Mouse (Mus musculus): ENCODE measurements around the gene Gpr171. TPM values are rescaled to one million over a fixed set of nuclear protein-coding genes. Genes with fewer than 3 reads are reported as not detected.

Gene Gpr171
- polyA plus RNA-seq, 1 experiment from 2014 or later = 0.67 TPM

DNA sequence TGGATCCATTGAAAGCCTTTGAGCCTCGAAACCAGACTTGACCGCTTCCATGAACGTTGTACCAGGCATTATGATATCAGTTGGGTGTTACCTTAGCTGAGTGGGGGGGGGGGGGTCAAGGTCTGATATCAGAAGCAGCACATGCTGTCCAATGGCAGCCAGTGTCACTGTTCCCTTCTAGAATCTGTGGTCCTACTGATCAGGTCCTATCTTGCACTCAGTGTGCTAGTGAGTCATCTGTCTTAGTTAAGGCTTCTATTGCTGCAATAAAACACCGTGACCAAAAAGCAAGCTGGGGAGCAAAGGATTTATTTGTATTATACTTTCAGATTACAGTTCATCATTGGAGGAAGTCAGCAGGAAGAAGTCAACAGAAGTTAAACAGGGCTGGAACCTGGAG, 38.2 kb downstream of the Gpr171 start:
- Histone ChIP-seq H3K27ac (ENCODE audit: low read length) (no peak overlapping the region), H3K27me3 (ENCODE audit: insufficient read depth, low read length) (no peaks in the 10 kb centered on the region), H3K4me1 (ENCODE audit: insufficient read depth, low read length) (peaks cover 9% of the 10 kb centered on the region; the same call in 1 of the 2 replicates), H3K9ac (replicated peaks; ENCODE audit: low read length) (no peak overlapping the region), H3K4me2 (replicated peaks; ENCODE audit: low read depth, low read length) (no peak overlapping the region), H3K4me3 (ENCODE audit: low read length) (no peak overlapping the region), H3K9me3 (ENCODE audit: low read length) (no peaks in the 10 kb centered on the region), H3K36me3 (ENCODE audit: insufficient read depth, low read length) (no peaks in the 10 kb centered on the region)
- 87% methylated on average over 4 of the region's 4 CpGs for WGBS
- ATAC-seq (ENCODE audit: low FRiP score, low TSS enrichment) = no peak

DNA sequence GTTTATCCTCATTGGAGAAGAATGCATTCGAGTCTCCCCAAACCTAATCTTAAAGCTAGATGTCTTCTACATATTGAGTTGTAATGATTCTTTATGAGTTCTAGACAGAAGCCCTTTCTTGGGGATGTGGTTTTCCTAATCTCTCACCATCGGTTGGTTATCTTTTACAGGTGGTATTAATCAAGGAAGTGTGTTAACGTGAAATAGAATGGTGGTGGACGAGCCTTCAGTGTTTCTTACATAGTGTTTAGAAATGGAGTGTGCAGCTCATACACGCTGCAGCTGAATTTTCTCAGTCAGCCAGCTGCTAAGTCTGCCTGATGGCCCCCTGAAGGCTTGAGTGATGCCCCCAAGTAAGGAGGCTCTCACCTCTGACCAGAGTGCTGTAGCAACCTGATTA, 39.5 kb downstream of the Gpr171 start:
- no peak overlapping the region for H3K27ac ChIP-seq (ENCODE audit: low read length)
- H3K36me3 ChIP-seq (ENCODE audit: insufficient read depth, low read length) = no peaks in the 10 kb centered on the region

DNA sequence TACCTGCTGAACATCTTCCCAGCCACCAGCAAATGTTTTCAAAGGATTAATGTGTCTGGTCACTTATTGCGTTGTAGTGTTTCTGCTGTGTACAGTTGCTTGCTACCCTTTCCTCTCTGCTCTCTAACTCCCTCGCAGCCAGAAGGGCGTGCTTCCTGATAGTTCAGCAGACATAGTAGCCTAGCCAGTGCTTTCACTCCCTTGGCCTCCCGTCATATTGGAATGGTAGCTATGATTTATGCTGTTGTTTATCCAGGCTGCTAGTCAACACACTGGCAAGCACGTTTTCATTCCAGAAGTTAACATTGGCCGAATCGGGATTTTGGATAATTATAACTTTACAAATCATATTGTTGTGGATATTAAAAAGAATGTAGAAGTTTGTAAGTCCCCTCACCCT, 41.5 kb downstream of the Gpr171 start:
- H3K4me2 ChIP-seq (replicated peaks; ENCODE audit: low read depth, low read length) = no peak overlapping the region
- 58% methylated on average over 7 of the region's 7 CpGs for WGBS
- no peaks in the 10 kb centered on the region for H3K9me3 ChIP-seq (ENCODE audit: low read length)
- no peak overlapping the region for H3K4me3 ChIP-seq (ENCODE audit: low read length)
- H3K27ac ChIP-seq (ENCODE audit: low read length) = no peak overlapping the region
- 0 out of 2 replicates have a peak, but pooled peaks cover 3% of the 10 kb centered on the region for H3K4me1 ChIP-seq (ENCODE audit: insufficient read depth, low read length)
- H3K36me3 ChIP-seq (ENCODE audit: insufficient read depth, low read length) = no peaks in the 10 kb centered on the region
- ATAC-seq (ENCODE audit: low FRiP score, low TSS enrichment) = peak; percentile 46; the same call in 1 of the 2 replicates
- H3K9ac ChIP-seq (replicated peaks; ENCODE audit: low read length) = no peak overlapping the region
- H3K27me3 ChIP-seq (ENCODE audit: insufficient read depth, low read length) = no peaks in the 10 kb centered on the region

More for the DNA sequence above, 39.5 kb downstream of the Gpr171 start:
- 66% methylated on average over 5 of the region's 5 CpGs for WGBS
- no peak overlapping the region for H3K4me2 ChIP-seq (replicated peaks; ENCODE audit: low read depth, low read length)
- no peak for ATAC-seq (ENCODE audit: low FRiP score, low TSS enrichment)
- no peak overlapping the region for H3K9ac ChIP-seq (replicated peaks; ENCODE audit: low read length)
- no peaks in the 10 kb centered on the region for H3K9me3 ChIP-seq (ENCODE audit: low read length)
- H3K27me3 ChIP-seq (ENCODE audit: insufficient read depth, low read length) = no peaks in the 10 kb centered on the region
- H3K4me1 ChIP-seq (ENCODE audit: insufficient read depth, low read length) = peaks cover 9% of the 10 kb centered on the region; the same call in 1 of the 2 replicates
- H3K4me3 ChIP-seq (ENCODE audit: low read length) = no peak overlapping the region

DNA sequence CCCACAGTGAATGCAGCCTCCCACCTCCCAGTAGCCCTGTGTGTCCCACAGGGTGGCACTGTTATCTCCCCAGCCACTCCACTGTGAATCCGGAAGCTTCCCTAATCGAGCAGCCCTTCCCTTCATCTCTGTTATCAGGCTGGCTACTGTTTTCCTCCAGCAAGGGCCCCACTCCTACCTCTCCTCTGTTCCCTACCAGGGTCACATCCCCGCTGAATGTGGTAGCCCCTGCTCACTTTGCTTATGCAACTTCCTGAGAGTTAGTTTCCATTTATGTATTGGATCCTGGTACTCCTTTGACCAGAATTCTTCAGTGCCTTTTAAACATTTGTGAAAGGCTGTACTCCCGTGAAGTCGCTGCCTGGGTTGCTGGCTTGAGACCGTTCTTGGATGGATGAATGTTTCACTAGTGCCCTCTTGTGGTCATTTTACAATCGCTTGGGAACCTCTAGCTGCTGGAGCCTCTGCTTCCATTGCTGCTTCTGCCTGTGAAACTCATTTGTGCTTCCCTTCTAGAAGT, 42.5 kb downstream of the Gpr171 start:
- Histone ChIP-seq H3K36me3 (ENCODE audit: insufficient read depth, low read length) (no peaks in the 10 kb centered on the region), H3K9me3 (ENCODE audit: low read length) (no peaks in the 10 kb centered on the region), H3K27me3 (ENCODE audit: insufficient read depth, low read length) (no peaks in the 10 kb centered on the region), H3K4me2 (replicated peaks; ENCODE audit: low read depth, low read length) (peak overlapping the region; percentile 35), H3K27ac (ENCODE audit: low read length) (no peak overlapping the region), H3K9ac (replicated peaks; ENCODE audit: low read length) (0 out of 2 replicates have a peak overlapping the region, but pooled peaks have one; percentile 20), H3K4me1 (ENCODE audit: insufficient read depth, low read length) (0 out of 2 replicates have a peak, but pooled peaks cover 3% of the 10 kb centered on the region), H3K4me3 (ENCODE audit: low read length) (no peak overlapping the region)
- whole genome bisulfite sequencing = 3% methylated on average over 7 of the region's 7 CpGs
- peak; percentile 89 for ATAC-seq (ENCODE audit: low FRiP score, low TSS enrichment)

DNA sequence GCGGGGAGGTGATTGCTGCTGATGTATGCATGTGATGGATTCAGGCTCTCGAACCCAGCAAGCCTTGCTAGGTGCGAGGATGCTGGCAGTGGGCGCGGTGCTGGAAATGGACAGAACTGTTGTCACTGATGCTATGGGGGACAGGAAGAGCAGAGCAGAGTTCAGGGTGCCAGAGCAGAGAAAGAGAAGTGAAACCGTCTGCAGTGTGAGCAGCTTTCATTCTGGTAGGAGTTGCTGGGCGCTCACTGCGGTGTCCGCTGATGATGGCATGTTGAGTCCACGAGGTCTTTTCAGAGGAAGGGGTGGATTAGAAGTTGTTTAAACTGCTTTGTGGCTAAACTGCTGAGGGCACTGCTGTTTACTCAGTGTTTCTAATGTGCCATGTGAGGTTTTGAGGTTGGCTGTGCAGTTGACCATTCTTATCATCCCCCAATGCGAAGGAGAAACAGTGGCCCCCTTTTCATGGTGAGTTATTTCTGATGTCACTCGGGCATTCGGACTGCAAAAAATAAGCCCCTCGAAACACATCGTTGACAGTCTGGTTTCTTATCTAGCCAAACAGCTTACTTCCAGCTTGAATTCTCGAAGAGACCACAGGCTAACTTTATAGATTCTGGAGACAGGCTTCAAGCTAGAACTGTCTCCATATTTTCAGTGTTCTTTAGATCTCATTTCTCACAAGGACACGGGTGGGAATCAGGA, 46.6 kb downstream of the Gpr171 start:
- H3K4me2 ChIP-seq (replicated peaks; ENCODE audit: low read depth, low read length) = no peak overlapping the region
- WGBS = 83% methylated on average over 17 of the region's 17 CpGs
- no peaks in the 10 kb centered on the region for H3K27me3 ChIP-seq (ENCODE audit: insufficient read depth, low read length)
- H3K9me3 ChIP-seq (ENCODE audit: low read length) = no peaks in the 10 kb centered on the region
- 0 out of 2 replicates have a peak, but pooled peaks cover 3% of the 10 kb centered on the region for H3K4me1 ChIP-seq (ENCODE audit: insufficient read depth, low read length)
- ATAC-seq (ENCODE audit: low FRiP score, low TSS enrichment) = no peak
- H3K36me3 ChIP-seq (ENCODE audit: insufficient read depth, low read length) = no peaks in the 10 kb centered on the region
- H3K27ac ChIP-seq (ENCODE audit: low read length) = no peak overlapping the region
- H3K4me3 ChIP-seq (ENCODE audit: low read length) = no peak overlapping the region
- H3K9ac ChIP-seq (replicated peaks; ENCODE audit: low read length) = no peak overlapping the region

Other genes with a start within 250 kb of the Gpr171 start
- 3.7 and 5.3 TPM in 2 replicates for gene Clrn1, start 216.5 kb downstream of the Gpr171 start, polyA plus RNA-seq (2015; fragmentation: Nextera tagmentation; extraction: Ambion mirVana)
- gene Med12l, start 96.0 kb downstream of the Gpr171 start, polyA plus RNA-seq (2015; fragmentation: Nextera tagmentation; extraction: Ambion mirVana) = 2.1 and 2.3 TPM in 2 replicates
- gene P2ry14, start 51.8 kb upstream of the Gpr171 start, polyA plus RNA-seq (2015; fragmentation: Nextera tagmentation; extraction: Ambion mirVana) = 3.8 and 5.0 TPM in 2 replicates
- 0.24 TPM in 1 of 2 replicates, not detected in the other for gene Gpr87, start 93.3 kb upstream of the Gpr171 start, polyA plus RNA-seq (2015; fragmentation: Nextera tagmentation; extraction: Ambion mirVana)
- 0.69 and 0.72 TPM in 2 replicates for gene P2ry13, start 109.1 kb upstream of the Gpr171 start, polyA plus RNA-seq (2015; fragmentation: Nextera tagmentation; extraction: Ambion mirVana)
- gene P2ry12, start 161.1 kb upstream of the Gpr171 start, polyA plus RNA-seq (2015; fragmentation: Nextera tagmentation; extraction: Ambion mirVana) = 0.62 and 1.1 TPM in 2 replicates
- gene Igsf10, start 242.6 kb upstream of the Gpr171 start, polyA plus RNA-seq (2015; fragmentation: Nextera tagmentation; extraction: Ambion mirVana) = 2.7 and 3.0 TPM in 2 replicates